Mouse (Mus musculus) hindbrain, embryonic 11.5 days (tissue): ENCODE measurements around the gene Prdm10. TPM values are rescaled to one million over a fixed set of nuclear protein-coding genes. Genes with fewer than 3 reads are reported as not detected.

Experiments
- ATAC-seq: fragments of 200-750 bp; cut with Nextera tagmentation; 2 replicates; pipeline ENCODE4 v1.8.0; 2017; ENCODE audit warnings: mild to moderate bottlenecking, moderate TSS enrichment, moderate library complexity; ENCODE audit not compliant: low FRiP score
- DNase-seq: peaks from one replicate; pipeline ENCODE4 v3.0.0-alpha.2; 2015; ENCODE audit warnings: low spot score
- H3K27ac ChIP-seq: fragments of 300-500 bp; sonication (generic); 2 replicates; pipeline ENCODE4 v1.5.1; 2014; ENCODE audit warnings: mild to moderate bottlenecking, low read depth, low read length
- H3K27me3 ChIP-seq: fragments of 300-500 bp; sonication (generic); 2 replicates; pipeline ENCODE4 v1.6.1; 2014; ENCODE audit warnings: mild to moderate bottlenecking, low read length, moderate library complexity, mixed read lengths; ENCODE audit not compliant: control insufficient read depth, insufficient read depth
- H3K36me3 ChIP-seq: fragments of 300-500 bp; sonication (generic); 2 replicates; pipeline ENCODE4 v1.6.1; 2014; ENCODE audit warnings: mild to moderate bottlenecking, low read length, moderate library complexity, mixed read lengths; ENCODE audit not compliant: control insufficient read depth, insufficient read depth
- H3K4me1 ChIP-seq: fragments of 300-500 bp; sonication (generic); replicated peaks from 2 replicates; pipeline ENCODE4 v1.6.1; 2014; ENCODE audit warnings: low read length, mixed read lengths; ENCODE audit not compliant: control insufficient read depth, insufficient read depth
- H3K4me2 ChIP-seq: fragments of 300-500 bp; sonication (generic); replicated peaks from 2 replicates; pipeline ENCODE4 v1.6.1; 2014; ENCODE audit warnings: mild to moderate bottlenecking, low read depth, low read length
- H3K4me3 ChIP-seq: fragments of 300-500 bp; sonication (generic); 2 replicates; pipeline ENCODE4 v1.5.1; 2014; ENCODE audit warnings: low read depth, low read length
- H3K9ac ChIP-seq: fragments of 300-500 bp; sonication (generic); 2 replicates; pipeline ENCODE4 v1.6.1; 2014; ENCODE audit warnings: low read depth, low read length
- H3K9me3 ChIP-seq: fragments of 300-500 bp; sonication (generic); 2 replicates; pipeline ENCODE4 v1.6.1; 2016; ENCODE audit warnings: low read length; ENCODE audit not compliant: control insufficient read depth
- WGBS: fragments of 180-500 bp; shearing (Covaris S2); extraction: QIAGEN DNeasy Blood & Tissue Kit; methylation state at CpG from one replicate; pipeline ENCODE4 v1.1.7; 2014; 5-methylcytosine and 5-hydroxymethylcytosine counted together
- polyA plus RNA-seq: library from polyadenylated mRNA; unstranded; fragments of >200 nt; fragmentation: Nextera tagmentation; extraction: Ambion mirVana; gene quantifications from 2 replicates; pipeline ENCODE4 v1.2.1, GENCODE M21; 2014

The Prdm10 gene
- polyA plus RNA-seq, 1 experiment from 2014 or later: 7.5 TPM

DNA sequence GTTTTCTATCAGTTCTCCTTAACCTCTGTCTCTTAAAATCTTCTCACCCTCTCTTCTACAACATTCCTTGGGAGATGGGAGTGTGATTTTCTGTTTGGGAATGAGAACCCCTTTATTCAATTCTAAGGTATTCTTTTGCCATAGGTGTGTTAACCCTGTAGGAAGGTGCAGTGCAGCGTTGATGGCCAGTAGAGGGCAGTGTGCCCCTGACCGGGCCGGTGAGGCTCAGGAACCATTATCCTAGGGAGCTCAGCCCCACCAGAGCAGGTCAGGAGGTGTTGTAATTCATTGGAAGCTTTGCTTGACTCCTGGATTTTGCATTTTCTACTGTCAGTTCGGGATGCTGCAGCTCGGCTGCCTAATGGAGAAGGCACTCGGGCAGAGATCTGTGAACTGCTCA is 124.9 kb downstream of the Prdm10 start:
- no peak for ATAC-seq
- Histone ChIP-seq H3K27me3 (no peaks in the 10 kb centered on the region), H3K27ac (no peak overlapping the region), H3K36me3 (peaks cover 21% of the 10 kb centered on the region), H3K4me3 (no peak overlapping the region), H3K4me2 (no peak overlapping the region), H3K9ac (no peak overlapping the region), H3K9me3 (no peaks in the 10 kb centered on the region), H3K4me1 (no peaks in the 10 kb centered on the region)
- peak; percentile 48 for DNase-seq
- 69% methylated on average over 6 of the region's 6 CpGs for WGBS

DNA sequence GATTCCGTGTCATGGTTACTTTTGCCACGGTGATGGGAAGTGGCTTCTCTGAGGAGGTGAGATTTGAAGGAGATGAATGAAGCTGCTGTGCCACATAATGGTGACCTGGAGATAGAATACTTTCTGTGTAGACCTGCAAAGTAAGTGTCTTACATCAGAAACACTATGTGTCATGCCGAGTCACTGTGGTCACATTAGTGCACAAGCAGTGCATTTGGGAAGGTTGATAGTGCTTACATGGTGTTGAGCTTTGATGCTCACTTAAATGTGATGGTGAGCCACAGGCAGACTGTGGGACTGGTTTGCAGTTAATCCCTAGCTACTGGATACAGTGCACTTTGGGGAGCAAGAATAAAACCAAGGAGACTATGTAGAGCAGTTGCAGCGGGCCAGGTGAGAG is 131.8 kb downstream of the Prdm10 start:
- ATAC-seq (no peak), DNase-seq (no peak)
- no peak overlapping the region for H3K4me2 ChIP-seq
- H3K9me3 ChIP-seq: no peaks in the 10 kb centered on the region
- 96% methylated on average over 4 of the region's 4 CpGs for WGBS
- no peak overlapping the region for H3K27ac ChIP-seq
- H3K4me3 ChIP-seq: no peak overlapping the region
- H3K27me3 ChIP-seq: no peaks in the 10 kb centered on the region
- H3K9ac ChIP-seq: no peak overlapping the region
- no peaks in the 10 kb centered on the region for H3K4me1 ChIP-seq
- peaks cover 20% of the 10 kb centered on the region for H3K36me3 ChIP-seq

- DNase-seq: no peak
- Histone ChIP-seq H3K9me3 (no peaks in the 10 kb centered on the region), H3K27me3 (no peaks in the 10 kb centered on the region), H3K36me3 (peaks cover 15% of the 10 kb centered on the region), H3K4me3 (no peak overlapping the region), H3K27ac (no peak overlapping the region), H3K4me2 (no peak overlapping the region), H3K4me1 (no peaks in the 10 kb centered on the region), H3K9ac (no peak overlapping the region)
- 94% methylated on average over 1 of the region's 1 CpGs for WGBS
- no peak for ATAC-seq
Measured at GRCm38 (mm10) chr9:31418821-31419220, 138.5 kb downstream of the Prdm10 start.

GRCm38 (mm10) chr9:31422143-31422542 is 141.8 kb downstream of the Prdm10 start:
- 92% methylated on average over 5 of the region's 5 CpGs for WGBS
- H3K9ac ChIP-seq: no peak overlapping the region
- ATAC-seq (no peak), DNase-seq (no peak)
- H3K4me1 ChIP-seq: no peaks in the 10 kb centered on the region
- no peaks in the 10 kb centered on the region for H3K9me3 ChIP-seq
- no peak overlapping the region for H3K27ac ChIP-seq
- H3K27me3 ChIP-seq: no peaks in the 10 kb centered on the region
- no peak overlapping the region for H3K4me2 ChIP-seq
- no peak overlapping the region for H3K4me3 ChIP-seq
- peaks cover 4% of the 10 kb centered on the region; the same call in 1 of the 2 replicates for H3K36me3 ChIP-seq

DNA sequence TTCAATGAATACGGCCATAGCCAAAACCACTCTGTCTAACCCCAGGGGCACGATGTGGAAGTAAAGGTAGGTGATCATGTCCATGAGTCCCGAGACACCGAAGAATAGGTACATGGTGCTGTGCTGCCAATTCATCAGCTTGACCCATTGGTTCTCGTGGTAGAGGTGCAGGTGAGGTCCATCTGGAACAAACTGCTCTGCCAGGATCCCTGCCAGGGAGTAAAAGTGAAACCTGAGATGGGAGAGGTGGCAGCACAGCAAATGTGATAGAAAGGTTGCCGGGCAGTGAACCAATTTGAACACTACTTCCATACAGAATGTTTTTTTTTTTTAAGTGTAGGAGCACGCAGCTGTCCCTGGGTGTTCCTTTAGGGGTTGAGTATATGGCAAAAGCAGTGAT is 148.6 kb downstream of the Prdm10 start:
- Histone ChIP-seq H3K9ac (no peak overlapping the region), H3K36me3 (no peaks in the 10 kb centered on the region), H3K27me3 (no peaks in the 10 kb centered on the region), H3K27ac (no peak overlapping the region), H3K4me1 (no peaks in the 10 kb centered on the region), H3K9me3 (no peaks in the 10 kb centered on the region), H3K4me3 (no peak overlapping the region), H3K4me2 (no peak overlapping the region)
- DNase-seq (no peak), ATAC-seq (no peak)
- WGBS: 85% methylated on average over 7 of the region's 7 CpGs

DNA sequence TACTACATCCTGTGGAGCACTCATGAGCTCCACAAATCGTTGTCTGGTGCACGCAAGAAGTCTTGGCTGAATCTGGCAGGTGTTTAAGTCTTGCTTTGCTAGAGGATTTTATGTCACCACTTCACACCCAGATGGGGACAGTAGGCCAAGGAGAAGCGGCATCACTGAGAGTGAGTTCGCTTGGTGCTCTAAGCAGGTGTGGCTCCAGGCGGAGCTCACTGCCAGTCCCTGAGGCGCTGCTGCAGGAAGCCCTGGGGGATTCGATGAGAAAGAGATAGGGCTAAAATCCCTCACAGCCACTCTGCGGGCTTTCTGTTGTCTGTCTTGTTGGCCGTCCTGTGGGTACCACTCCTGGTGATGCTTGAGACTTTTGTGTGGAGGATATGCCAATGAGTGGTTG is 149.7 kb downstream of the Prdm10 start:
- WGBS: 70% methylated on average over 9 of the region's 9 CpGs
- H3K4me2 ChIP-seq: no peak overlapping the region
- ATAC-seq: no peak

More for the DNA sequence above, 149.7 kb downstream of the Prdm10 start:
- Histone ChIP-seq H3K27me3 (no peaks in the 10 kb centered on the region), H3K4me1 (no peaks in the 10 kb centered on the region), H3K27ac (no peak overlapping the region), H3K9me3 (no peaks in the 10 kb centered on the region), H3K36me3 (no peaks in the 10 kb centered on the region), H3K4me3 (no peak overlapping the region), H3K9ac (no peak overlapping the region)
- DNase-seq: no peak

Other genes with a start within 250 kb of the Prdm10 start
- 5.4 and 9.2 TPM in 2 replicates for gene Zbtb44, start 249.9 kb upstream of the Prdm10 start, polyA plus RNA-seq
- 2.4 and 3.2 TPM in 2 replicates for gene St14, start 148.7 kb upstream of the Prdm10 start, polyA plus RNA-seq
- gene Aplp2, start 68.7 kb upstream of the Prdm10 start, polyA plus RNA-seq: 240 and 278 TPM in 2 replicates
- gene Nfrkb, start 105.7 kb downstream of the Prdm10 start, polyA plus RNA-seq: 22.3 and 29.4 TPM in 2 replicates
- gene Tmem45b, start 183.9 kb downstream of the Prdm10 start, polyA plus RNA-seq: not detected in 2 replicates